Mouse (Mus musculus): ENCODE measurements at regions not wholly inside any gene's neighbourhood (a gene's known extent, or its start where the extent isn't known, plus 50 kb on each side); places are given as distances from the start of the nearest gene placed in this dataset.

DNA sequence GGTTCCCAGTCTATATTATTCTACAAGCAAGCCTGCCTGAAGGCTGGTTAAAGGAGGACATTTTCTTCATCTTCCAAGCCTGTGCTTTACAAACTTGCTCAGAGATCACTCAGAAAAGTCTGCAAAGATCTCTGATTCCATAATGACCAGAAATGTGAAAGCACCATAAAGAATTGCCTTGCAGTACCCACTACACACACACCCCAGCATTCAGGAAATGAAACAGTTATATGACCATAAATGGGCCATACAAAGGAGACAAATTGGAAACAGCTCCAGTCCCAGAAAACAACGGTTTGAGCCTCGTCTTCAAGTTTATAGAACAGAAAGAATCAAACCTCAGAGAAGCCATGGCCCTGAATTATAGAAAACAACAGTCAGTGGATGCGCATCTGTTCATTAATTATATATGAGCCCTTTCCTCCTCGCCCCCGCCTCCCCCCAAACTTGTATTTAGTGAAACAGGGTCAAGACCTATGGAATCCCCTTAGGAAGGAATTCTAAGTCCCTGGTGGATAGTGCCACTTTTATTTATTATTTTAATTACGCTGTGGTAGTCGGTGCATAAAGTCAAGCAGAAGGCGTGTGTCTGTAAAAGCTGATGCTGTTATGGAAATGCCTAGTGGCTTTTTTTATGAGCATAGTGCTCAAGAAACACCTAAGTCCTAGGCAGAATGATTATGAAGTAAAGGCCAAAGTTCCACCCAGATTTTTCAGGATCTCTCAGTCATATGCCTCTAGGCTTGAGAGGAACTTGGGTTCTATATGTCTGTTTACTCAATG lies 266.6 kb upstream of the Ldb2 start:
- Histone ChIP-seq H3K36me3 (no peaks in the 10 kb centered on the region), H3K27ac (replicated peaks) (no peak overlapping the region), H3K4me1 (no peaks in the 10 kb centered on the region), H3K4me3 (no peak overlapping the region), H3K9me3 (no peaks in the 10 kb centered on the region), H3K9ac (replicated peaks) (no peak overlapping the region), H3K4me2 (replicated peaks) (no peak overlapping the region), H3K27me3 (no peaks in the 10 kb centered on the region)
- WGBS = 89% methylated on average over 8 of the region's 8 CpGs
- no peak for ATAC-seq (replicated peaks)

DNA sequence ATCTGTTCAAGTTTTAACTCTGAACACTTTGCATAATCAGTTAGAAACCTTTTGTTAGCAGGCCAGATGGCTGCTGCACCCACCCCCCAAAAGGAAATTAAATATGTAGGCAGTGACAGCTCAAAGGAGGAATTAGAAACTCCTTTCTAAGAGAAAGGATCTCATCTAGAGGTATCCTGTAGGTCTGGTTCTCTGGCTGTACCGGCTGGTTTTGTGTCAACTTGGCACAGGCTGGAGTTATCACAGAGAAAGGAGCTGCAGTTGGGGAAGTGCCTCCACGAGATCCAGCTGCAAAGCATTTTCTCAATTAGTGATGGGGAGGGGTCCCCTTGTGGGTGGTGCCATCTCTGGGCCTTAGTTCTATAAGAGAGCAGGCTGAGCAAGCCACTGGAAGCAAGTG lies 263.1 kb upstream of the Ldb2 start:
- ATAC-seq (replicated peaks) = peak; percentile 64; the same call in 1 of the 2 replicates
- no peaks in the 10 kb centered on the region for H3K9me3 ChIP-seq
- H3K27me3 ChIP-seq = no peaks in the 10 kb centered on the region
- H3K36me3 ChIP-seq = no peaks in the 10 kb centered on the region
- H3K4me1 ChIP-seq = no peaks in the 10 kb centered on the region
- no peak overlapping the region for H3K9ac ChIP-seq (replicated peaks)
- peak overlapping the region; percentile 60 for H3K27ac ChIP-seq (replicated peaks)
- 16% methylated on average over 2 of the region's 2 CpGs for WGBS
- H3K4me3 ChIP-seq = no peak overlapping the region
- no peak overlapping the region for H3K4me2 ChIP-seq (replicated peaks)

DNA sequence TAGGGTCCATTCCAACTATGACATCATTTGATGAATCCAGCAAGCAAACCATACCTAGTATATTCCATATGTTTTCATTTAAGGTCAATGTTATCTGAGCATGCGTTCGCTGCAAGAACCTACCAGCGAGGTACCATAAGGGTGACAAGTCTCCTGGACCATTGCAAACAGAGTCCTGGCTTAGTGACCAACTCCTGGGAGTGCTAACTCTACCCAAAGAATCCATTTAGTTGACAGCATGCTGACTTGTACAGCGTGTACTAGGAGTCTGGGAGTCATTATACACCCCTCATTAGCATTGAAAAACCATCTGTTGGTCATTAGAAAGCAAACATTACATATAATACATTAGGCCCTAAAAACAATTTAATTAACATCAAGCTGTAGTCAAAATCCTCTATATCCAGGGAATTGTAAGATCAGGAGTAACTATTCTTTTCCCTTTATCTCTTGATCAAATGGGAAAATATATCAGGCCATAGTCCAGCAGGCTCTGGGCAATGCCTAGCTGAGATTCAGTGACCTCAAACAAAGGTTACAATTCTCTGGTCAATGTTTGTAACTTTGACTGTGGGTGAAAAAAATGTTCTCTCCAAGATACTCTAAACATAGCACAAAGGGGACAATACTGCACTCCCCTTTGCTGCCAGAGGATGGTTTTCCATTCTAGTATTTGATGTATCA lies 255.9 kb upstream of the Ldb2 start:
- ATAC-seq (replicated peaks) = no peak
- H3K27ac ChIP-seq (replicated peaks) = no peak overlapping the region
- WGBS = 72% methylated on average over 4 of the region's 4 CpGs
- no peaks in the 10 kb centered on the region for H3K4me1 ChIP-seq
- H3K4me3 ChIP-seq = no peak overlapping the region
- no peaks in the 10 kb centered on the region for H3K27me3 ChIP-seq
- H3K9ac ChIP-seq (replicated peaks) = no peak overlapping the region
- H3K9me3 ChIP-seq = no peaks in the 10 kb centered on the region
- no peaks in the 10 kb centered on the region for H3K36me3 ChIP-seq
- H3K4me2 ChIP-seq (replicated peaks) = no peak overlapping the region

DNA sequence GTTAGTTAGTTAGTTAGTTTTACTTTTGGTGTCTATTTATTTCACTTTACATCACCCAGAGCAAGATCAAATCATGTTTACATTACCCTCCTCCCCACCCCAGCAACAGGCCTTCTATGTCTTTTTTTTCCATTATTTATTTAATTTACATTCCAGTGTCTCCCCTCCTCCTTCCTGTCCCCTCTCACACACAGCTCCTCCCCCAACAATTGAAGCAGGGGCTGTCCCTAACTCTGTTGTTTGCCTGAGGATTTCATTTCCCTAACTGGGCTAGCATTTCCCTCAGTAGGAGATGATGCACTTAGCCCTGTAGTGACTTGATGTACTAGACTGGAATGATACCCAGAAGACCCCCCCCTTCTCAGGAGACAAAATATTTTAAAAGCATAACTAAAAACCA lies 249.9 kb upstream of the Ldb2 start:
- Histone ChIP-seq H3K4me2 (replicated peaks) (no peak overlapping the region), H3K36me3 (no peaks in the 10 kb centered on the region), H3K4me3 (no peak overlapping the region), H3K27me3 (no peaks in the 10 kb centered on the region), H3K4me1 (no peaks in the 10 kb centered on the region), H3K9ac (replicated peaks) (no peak overlapping the region), H3K9me3 (no peaks in the 10 kb centered on the region), H3K27ac (replicated peaks) (no peak overlapping the region)
- no peak for ATAC-seq (replicated peaks)

DNA sequence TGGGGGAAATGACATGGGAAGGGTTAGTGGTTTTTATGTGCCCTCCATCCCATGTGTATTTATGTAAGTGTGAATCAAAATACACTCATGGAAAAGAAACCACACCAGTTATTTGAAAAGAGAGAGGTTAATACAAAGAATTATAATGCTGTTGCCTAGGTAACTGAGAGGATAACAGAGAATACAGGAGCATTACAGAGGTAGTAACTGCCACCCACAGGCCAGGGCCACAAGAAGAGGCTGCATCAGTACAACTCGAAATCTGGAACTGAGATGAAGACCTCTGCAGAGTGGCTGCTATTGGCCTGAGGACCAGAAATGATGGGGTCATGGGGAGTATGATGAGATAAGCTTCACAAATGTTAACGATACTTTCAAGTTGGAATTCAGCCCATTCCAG lies 243.4 kb upstream of the Ldb2 start:
- WGBS = 67% methylated on average over 2 of the region's 2 CpGs
- H3K9ac ChIP-seq (replicated peaks) = no peak overlapping the region
- H3K27me3 ChIP-seq = no peaks in the 10 kb centered on the region
- no peaks in the 10 kb centered on the region for H3K9me3 ChIP-seq
- no peaks in the 10 kb centered on the region for H3K36me3 ChIP-seq
- H3K4me1 ChIP-seq = no peaks in the 10 kb centered on the region
- H3K27ac ChIP-seq (replicated peaks) = no peak overlapping the region
- no peak overlapping the region for H3K4me3 ChIP-seq
- no peak overlapping the region for H3K4me2 ChIP-seq (replicated peaks)
- ATAC-seq (replicated peaks) = no peak

DNA sequence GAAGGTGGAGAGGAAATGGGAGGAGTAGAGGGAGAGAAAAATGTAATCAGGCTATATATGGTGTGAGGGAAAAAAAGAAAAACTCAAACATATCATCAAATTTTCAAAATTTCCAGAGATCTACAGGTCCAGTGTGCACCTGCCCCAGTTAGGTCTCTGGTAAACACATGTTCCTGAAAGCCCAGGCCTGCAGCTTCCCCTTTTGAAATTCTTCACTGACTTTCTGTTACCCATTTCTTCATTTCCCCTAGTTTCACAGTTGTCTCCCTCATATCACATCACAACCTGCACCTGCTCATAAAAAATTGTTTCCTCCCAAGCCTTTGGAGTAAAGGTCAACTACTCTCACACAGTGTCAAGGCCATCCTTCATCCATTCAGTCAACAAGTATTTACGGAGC lies 236.9 kb upstream of the Ldb2 start:
- Histone ChIP-seq H3K9me3 (no peaks in the 10 kb centered on the region), H3K27me3 (no peaks in the 10 kb centered on the region), H3K4me1 (no peaks in the 10 kb centered on the region), H3K4me3 (no peak overlapping the region), H3K27ac (replicated peaks) (no peak overlapping the region), H3K4me2 (replicated peaks) (no peak overlapping the region), H3K36me3 (no peaks in the 10 kb centered on the region), H3K9ac (replicated peaks) (no peak overlapping the region)
- 93% methylated on average over 1 of the region's 1 CpGs for WGBS
- ATAC-seq (replicated peaks) = no peak

DNA sequence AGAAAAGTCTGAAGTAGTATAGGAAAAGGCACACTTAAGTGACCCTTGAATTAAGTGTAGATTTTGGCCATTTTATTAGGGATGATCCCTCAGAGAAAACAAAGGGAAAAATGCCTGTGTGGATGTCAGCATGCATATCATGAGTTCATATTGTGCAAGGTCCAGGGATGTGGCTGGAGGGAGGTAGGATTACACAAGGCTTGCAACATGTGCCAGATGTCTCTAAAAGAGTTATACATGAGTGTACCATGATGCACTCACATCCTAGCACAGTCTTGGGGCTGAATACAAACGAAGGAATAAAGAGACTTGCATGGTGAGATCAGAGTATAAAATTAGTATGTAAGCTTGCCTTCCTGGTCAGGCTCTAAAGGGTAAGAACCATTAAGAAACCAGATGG lies 233.7 kb upstream of the Ldb2 start:
- H3K9me3 ChIP-seq = no peaks in the 10 kb centered on the region
- no peaks in the 10 kb centered on the region for H3K27me3 ChIP-seq
- H3K4me1 ChIP-seq = no peaks in the 10 kb centered on the region
- H3K36me3 ChIP-seq = no peaks in the 10 kb centered on the region
- H3K4me3 ChIP-seq = no peak overlapping the region
- WGBS = 86% methylated on average over 1 of the region's 1 CpGs
- no peak overlapping the region for H3K9ac ChIP-seq (replicated peaks)
- no peak for ATAC-seq (replicated peaks)
- no peak overlapping the region for H3K4me2 ChIP-seq (replicated peaks)
- H3K27ac ChIP-seq (replicated peaks) = no peak overlapping the region

DNA sequence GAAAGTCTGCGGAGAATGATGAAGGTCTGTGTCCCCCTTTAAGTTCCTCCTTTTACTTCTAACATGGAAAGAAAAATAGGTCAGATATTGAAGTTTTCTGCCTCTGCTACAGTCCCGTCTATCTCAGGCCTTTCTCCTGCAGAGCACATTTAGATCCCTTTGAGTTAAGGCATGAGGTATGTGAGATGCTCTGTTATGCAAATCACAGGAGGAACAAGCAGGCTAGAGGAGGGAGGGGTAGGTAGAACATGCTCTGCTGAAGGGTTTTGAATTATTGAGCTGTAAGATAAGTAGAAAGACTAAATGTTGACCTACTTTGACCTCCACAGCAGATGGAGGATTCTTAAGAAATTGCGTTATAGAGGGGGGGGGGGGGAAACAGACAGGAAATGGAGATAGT lies 228.4 kb upstream of the Ldb2 start:
- WGBS = 36% methylated on average over 3 of the region's 3 CpGs
- no peaks in the 10 kb centered on the region for H3K27me3 ChIP-seq
- H3K9ac ChIP-seq (replicated peaks) = no peak overlapping the region
- no peak overlapping the region for H3K4me3 ChIP-seq
- no peak for ATAC-seq (replicated peaks)
- no peaks in the 10 kb centered on the region for H3K4me1 ChIP-seq
- no peak overlapping the region for H3K4me2 ChIP-seq (replicated peaks)
- no peak overlapping the region for H3K27ac ChIP-seq (replicated peaks)
- H3K36me3 ChIP-seq = no peaks in the 10 kb centered on the region
- H3K9me3 ChIP-seq = no peaks in the 10 kb centered on the region

DNA sequence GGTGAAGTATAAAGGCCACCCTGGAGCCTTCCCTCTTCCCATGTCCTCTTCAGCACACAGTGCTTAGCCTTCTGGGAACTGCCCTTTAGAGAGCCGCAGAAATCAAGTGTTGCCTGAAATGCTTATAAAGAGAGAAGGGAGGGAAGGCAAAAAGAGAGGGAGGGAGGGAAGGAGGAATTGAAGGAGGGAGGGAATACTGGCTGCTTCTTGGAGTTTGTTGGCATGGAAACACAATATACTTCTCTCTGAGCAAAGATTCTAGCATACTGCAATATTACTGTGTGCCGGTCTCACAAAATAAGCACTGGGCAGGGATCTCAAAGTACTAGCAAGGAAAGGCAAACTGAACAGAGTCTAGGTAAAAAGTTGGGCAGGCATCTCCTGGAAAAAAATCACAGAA lies 225.9 kb upstream of the Ldb2 start:
- no peak overlapping the region for H3K4me3 ChIP-seq
- no peaks in the 10 kb centered on the region for H3K9me3 ChIP-seq
- no peaks in the 10 kb centered on the region for H3K4me1 ChIP-seq
- H3K4me2 ChIP-seq (replicated peaks) = no peak overlapping the region
- H3K27me3 ChIP-seq = no peaks in the 10 kb centered on the region
- 80% methylated on average over 2 of the region's 2 CpGs for WGBS
- H3K27ac ChIP-seq (replicated peaks) = no peak overlapping the region
- H3K36me3 ChIP-seq = no peaks in the 10 kb centered on the region
- peak; percentile 57; the same call in 1 of the 2 replicates for ATAC-seq (replicated peaks)
- H3K9ac ChIP-seq (replicated peaks) = no peak overlapping the region

DNA sequence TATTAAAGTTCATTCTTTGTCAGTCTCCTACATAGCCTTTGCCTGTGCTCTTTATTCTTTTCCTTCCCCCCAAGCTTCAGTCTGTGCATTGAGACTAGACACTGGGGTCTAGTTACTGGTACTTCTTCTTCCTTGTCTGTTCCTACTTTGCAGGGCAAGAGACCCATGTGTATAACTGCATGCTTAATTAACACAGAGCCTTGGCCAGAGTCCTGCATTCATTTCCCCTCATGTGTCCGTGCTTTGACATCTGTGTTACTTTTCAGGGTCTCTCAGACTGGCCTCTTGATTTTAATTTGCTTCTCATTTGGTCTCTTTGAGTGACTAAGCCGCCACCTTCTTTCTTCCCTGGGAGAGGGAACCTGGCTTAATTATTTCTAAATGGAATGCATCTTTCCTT lies 208.4 kb upstream of the Ldb2 start:
- Histone ChIP-seq H3K36me3 (no peaks in the 10 kb centered on the region), H3K27me3 (no peaks in the 10 kb centered on the region), H3K4me3 (no peak overlapping the region), H3K4me1 (peaks cover 7% of the 10 kb centered on the region), H3K9me3 (no peaks in the 10 kb centered on the region), H3K9ac (replicated peaks) (no peak overlapping the region), H3K27ac (replicated peaks) (peak overlapping the region; percentile 36), H3K4me2 (replicated peaks) (no peak overlapping the region)
- 4% methylated on average over 2 of the region's 2 CpGs for WGBS
- ATAC-seq (replicated peaks) = peak; percentile 89

DNA sequence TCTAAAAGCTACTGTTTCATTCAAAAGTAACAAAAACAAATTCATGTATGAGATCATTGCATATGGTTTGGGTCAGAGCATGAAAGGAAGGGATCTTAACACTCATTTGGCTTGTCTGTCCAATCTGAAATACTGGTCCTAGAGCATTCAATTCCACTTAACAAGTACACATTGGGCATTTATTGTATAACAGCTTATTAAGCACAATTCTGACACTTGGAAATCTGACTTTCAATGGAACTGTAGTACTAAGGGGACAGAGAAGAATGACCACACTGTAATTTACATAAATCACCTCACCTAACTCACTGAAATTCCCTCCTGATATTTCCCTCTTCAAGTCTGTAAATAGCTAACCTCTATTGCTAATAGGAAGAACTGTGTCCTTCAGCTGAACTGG lies 201.5 kb upstream of the Ldb2 start:
- H3K27ac ChIP-seq (replicated peaks) = no peak overlapping the region
- ATAC-seq (replicated peaks) = no peak

DNA sequence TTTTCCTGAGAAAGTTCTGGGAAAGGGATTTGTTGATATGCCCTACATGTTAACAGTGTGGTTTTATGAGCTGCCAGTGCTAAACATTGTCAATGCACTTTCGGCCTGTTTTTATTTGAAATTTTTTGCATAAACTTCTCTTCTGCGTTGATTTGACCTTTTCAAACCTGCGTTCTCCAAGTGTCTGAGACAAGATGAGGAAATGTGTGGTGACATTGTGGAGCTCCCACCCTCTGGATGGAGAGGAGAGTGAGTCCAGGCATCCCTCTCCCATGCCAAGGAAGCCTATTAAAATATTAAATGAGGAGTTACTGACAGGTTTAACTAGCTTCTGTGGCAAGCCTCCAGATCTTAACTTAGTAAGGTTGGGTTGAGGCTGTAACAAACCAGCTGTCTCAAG lies 199.6 kb upstream of the Ldb2 start:
- no peaks in the 10 kb centered on the region for H3K36me3 ChIP-seq
- H3K4me1 ChIP-seq = 0 out of 2 replicates have a peak, but pooled peaks cover 7% of the 10 kb centered on the region
- no peaks in the 10 kb centered on the region for H3K27me3 ChIP-seq
- 87% methylated on average over 3 of the region's 3 CpGs for WGBS
- H3K27ac ChIP-seq (replicated peaks) = no peak overlapping the region
- no peaks in the 10 kb centered on the region for H3K9me3 ChIP-seq
- no peak for ATAC-seq (replicated peaks)
- H3K4me3 ChIP-seq = no peak overlapping the region
- no peak overlapping the region for H3K9ac ChIP-seq (replicated peaks)
- no peak overlapping the region for H3K4me2 ChIP-seq (replicated peaks)

More for the DNA sequence above, 201.5 kb upstream of the Ldb2 start:
- Histone ChIP-seq H3K9ac (replicated peaks) (no peak overlapping the region), H3K9me3 (no peaks in the 10 kb centered on the region), H3K4me1 (0 out of 2 replicates have a peak, but pooled peaks cover 7% of the 10 kb centered on the region), H3K27me3 (no peaks in the 10 kb centered on the region), H3K4me3 (no peak overlapping the region), H3K36me3 (no peaks in the 10 kb centered on the region), H3K4me2 (replicated peaks) (no peak overlapping the region)

Data from forebrain, embryonic 15.5 days (tissue).